ENCODE assay signal across 7 mouse cellular contexts in genomic region chr7:44467811-44468411, GRCm38 (mm10). TPM values are rescaled to one million over a fixed set of nuclear protein-coding genes. Genes with fewer than 3 reads are reported as not detected.
DNase-seq lines count a peak whose midpoint lies in the region; ATAC-seq lines count a peak whose summit lies in the region.

Gene Josd2, plus strand, starts transcription at chr7:44467980.

- peak; percentile 96 for DNase-seq in adrenal gland, adult 2 months
- DNase-seq in embryo, embryonic 11.5 days (ENCODE audit: low read depth, low spot score) = peak; percentile 90
- DNase-seq in gastrocnemius, postnatal 36 days = peak; percentile 83 to 92
- DNase-seq in left cerebral cortex, postnatal 25 days (ENCODE audit: low spot score in 2 of 2) = peak; percentile 96 to 99
- peak; percentile 96 for DNase-seq in midbrain, embryonic 10.5 days (ENCODE audit: low spot score)
- DNase-seq in right cerebral cortex, postnatal 4 days = peak; percentile 89

- under 1% methylated on average over 42 of the region's 42 CpGs for WGBS in intestine, embryonic 15.5 days
- under 1% methylated on average over 42 of the region's 42 CpGs for WGBS in midbrain, embryonic 10.5 days

- H3K4me1 ChIP-seq in intestine, embryonic 15.5 days (replicated peaks) = peaks cover 20% of the 10 kb centered on the region
- peaks cover 82% of the 10 kb centered on the region for H3K4me1 ChIP-seq in midbrain, embryonic 10.5 days

- H3K27ac ChIP-seq in intestine, embryonic 15.5 days = peak within 1 kb of the TSS; percentile 72
- peak within 1 kb of the TSS; percentile 88 for H3K27ac ChIP-seq in midbrain, embryonic 10.5 days (replicated peaks)

- H3K9me3 ChIP-seq in intestine, embryonic 15.5 days = no peaks in the 10 kb centered on the region
- H3K9me3 ChIP-seq in midbrain, embryonic 10.5 days (replicated peaks) = no peaks in the 10 kb centered on the region

- H3K27me3 ChIP-seq in intestine, embryonic 15.5 days (replicated peaks) = peaks cover 18% of the 10 kb centered on the region
- H3K27me3 ChIP-seq in midbrain, embryonic 10.5 days (ENCODE audit: low read depth, poor library complexity, severe bottlenecking) = peaks cover 18% of the 10 kb centered on the region

- H3K4me2 ChIP-seq in intestine, embryonic 15.5 days (replicated peaks) = peak within 1 kb of the TSS; percentile 77

- intact Hi-C loops in gastrocnemius, postnatal 36 days (cut with DNase I) = no loop called here
- intact Hi-C loops in left cerebral cortex, postnatal 25 days (cut with DNase I) = no loop called here

- H3K9ac ChIP-seq in intestine, embryonic 15.5 days = peak within 1 kb of the TSS; percentile 71

- ATAC-seq in intestine, embryonic 15.5 days = peak; percentile 98

- H3K4me3 ChIP-seq in intestine, embryonic 15.5 days (replicated peaks) = peak within 1 kb of the TSS; percentile 67
- H3K4me3 ChIP-seq in midbrain, embryonic 10.5 days = peak within 1 kb of the TSS; percentile 64

- H3K36me3 ChIP-seq in intestine, embryonic 15.5 days = no peaks in the 10 kb centered on the region
- peaks cover 16% of the 10 kb centered on the region for H3K36me3 ChIP-seq in midbrain, embryonic 10.5 days

RNA-seq across cellular contexts. Expression of gene Josd2, which starts in this region (rescaled TPM):
- total RNA-seq in adrenal gland, adult 2 months (2021) = 10 to 100 TPM; 51.2 to 61.7 TPM
- 171 and 179 TPM in 2 replicates for polyA plus RNA-seq in adrenal gland, adult 2 months (2012; rRNA removed)
- 10 to 100 TPM; 48.7 to 49.2 TPM for total RNA-seq in gastrocnemius, postnatal 36 days (2021)
- 76.0 and 87.3 TPM in 2 replicates for polyA plus RNA-seq in intestine, embryonic 15.5 days (2015; fragmentation: Nextera tagmentation; extraction: Ambion mirVana)
- 10 to 100 TPM; 73.6 to 86.0 TPM for total RNA-seq in left cerebral cortex, postnatal 25 days (2021)
- 71.6 and 76.8 TPM in 2 replicates for polyA plus RNA-seq in midbrain, embryonic 10.5 days (2016; fragmentation: Nextera tagmentation; extraction: Ambion mirVana)

Comparison
In these comparisons a context has a peak if more than half of its experiments do, and no peak if none do; other contexts are left out.
1. Peak in every context shown above with its lines: DNase-seq, ATAC-seq, H3K4me3 ChIP-seq and H3K27ac ChIP-seq.